8 mouse cellular contexts compared by ENCODE assay signal in genomic region chr10:45334925-45335324, GRCm38 (mm10). TPM values are rescaled to one million over a fixed set of nuclear protein-coding genes. Genes with fewer than 3 reads are reported as not detected.
DNase-seq lines count a peak whose midpoint lies in the region; ATAC-seq and TF ChIP-seq lines count a peak whose summit lies in the region.

No protein-coding gene starts in this region.

- TF ChIP-seq CTCF in heart, postnatal 0 days (IDR thresholded peaks at IDR 0.05; ENCODE audit: low read depth), result no peak

- H3ac ChIP-seq in myocyte (ENCODE audit: control insufficient read depth, insufficient read length), result no peak overlapping the region

- peak overlapping the region; percentile 83 for H3K4me3 ChIP-seq in heart, postnatal 0 days (ENCODE audit: low read depth, low read length)
- H3K4me3 ChIP-seq in embryonic facial prominence, embryonic 13.5 days, result peak overlapping the region; percentile 71
- no peak overlapping the region for H3K4me3 ChIP-seq in intestine, embryonic 15.5 days (replicated peaks)
- H3K4me3 ChIP-seq in myocyte, result peak overlapping the region; percentile 37

- peaks cover 11% of the 10 kb centered on the region; the same call in 1 of the 2 replicates for H3K27me3 ChIP-seq in heart, postnatal 0 days (ENCODE audit: control insufficient read depth, insufficient read depth, low read length)
- H3K27me3 ChIP-seq in embryonic facial prominence, embryonic 13.5 days, result peaks cover 44% of the 10 kb centered on the region
- peaks cover 18% of the 10 kb centered on the region for H3K27me3 ChIP-seq in intestine, embryonic 15.5 days (replicated peaks)
- no peaks in the 10 kb centered on the region for H3K27me3 ChIP-seq in myocyte (ENCODE audit: control insufficient read depth, insufficient read depth, insufficient read length)

- 21% methylated on average over 7 of the region's 7 CpGs for WGBS in heart, postnatal 0 days
- 20% methylated on average over 7 of the region's 7 CpGs for WGBS in embryonic facial prominence, embryonic 13.5 days
- WGBS in intestine, embryonic 15.5 days, result 28% methylated on average over 7 of the region's 7 CpGs

- H3K9ac ChIP-seq in heart, postnatal 0 days (replicated peaks; ENCODE audit: low read depth, low read length), result peak overlapping the region; percentile 95
- no peak overlapping the region for H3K9ac ChIP-seq in embryonic facial prominence, embryonic 13.5 days
- no peak overlapping the region for H3K9ac ChIP-seq in intestine, embryonic 15.5 days

- H3K9me3 ChIP-seq in heart, postnatal 0 days (replicated peaks; ENCODE audit: control insufficient read depth, low read length), result no peaks in the 10 kb centered on the region
- H3K9me3 ChIP-seq in embryonic facial prominence, embryonic 13.5 days, result no peaks in the 10 kb centered on the region
- no peaks in the 10 kb centered on the region; the same call in 1 of the 2 replicates for H3K9me3 ChIP-seq in intestine, embryonic 15.5 days

- no peaks in the 10 kb centered on the region for H3K4me1 ChIP-seq in heart, postnatal 0 days (ENCODE audit: control insufficient read depth, insufficient read depth)
- H3K4me1 ChIP-seq in embryonic facial prominence, embryonic 13.5 days, result no peaks in the 10 kb centered on the region
- 0 out of 2 replicates have a peak, but pooled peaks cover 2% of the 10 kb centered on the region for H3K4me1 ChIP-seq in intestine, embryonic 15.5 days (replicated peaks)

- no peak for TF ChIP-seq EP300 in heart, postnatal 0 days (IDR thresholded peaks at IDR 0.05; ENCODE audit: low read depth)

- no peak for ATAC-seq in heart, postnatal 0 days (ENCODE audit: insufficient read depth, low read depth)
- no peak for ATAC-seq in embryonic facial prominence, embryonic 13.5 days (ENCODE audit: insufficient number of reproducible peaks, insufficient read depth, low FRiP score, low TSS enrichment, low read depth)
- 0 out of 2 replicates have a peak, but pooled peaks have one; percentile 15 for ATAC-seq in intestine, embryonic 15.5 days
- no peak for ATAC-seq in megakaryocyte progenitor cell, adult 5-6 weeks (replicated peaks; ENCODE audit: poor library complexity)
- no peak for ATAC-seq in monocyte, adult 5-6 weeks (replicated peaks; ENCODE audit: insufficient number of reproducible peaks, low FRiP score, low TSS enrichment, poor library complexity, severe bottlenecking)

- peak overlapping the region; percentile 97 for H3K27ac ChIP-seq in heart, postnatal 0 days (ENCODE audit: low read depth)
- no peak overlapping the region for H3K27ac ChIP-seq in embryonic facial prominence, embryonic 13.5 days
- no peak overlapping the region for H3K27ac ChIP-seq in intestine, embryonic 15.5 days

- H3K36me3 ChIP-seq in heart, postnatal 0 days (replicated peaks; ENCODE audit: control insufficient read depth, insufficient read depth, low read length), result no peaks in the 10 kb centered on the region
- no peaks in the 10 kb centered on the region for H3K36me3 ChIP-seq in embryonic facial prominence, embryonic 13.5 days
- no peaks in the 10 kb centered on the region for H3K36me3 ChIP-seq in intestine, embryonic 15.5 days
- peaks cover 8% of the 10 kb centered on the region for H3K36me3 ChIP-seq in myocyte (ENCODE audit: control insufficient read depth, insufficient read depth)

- no peak for TF ChIP-seq POLR2A in myocyte (IDR thresholded peaks at IDR 0.05; ENCODE audit: insufficient read length, low read depth)

- H3K4me2 ChIP-seq in heart, postnatal 0 days (ENCODE audit: low read depth, low read length), result peak overlapping the region; percentile 75
- H3K4me2 ChIP-seq in embryonic facial prominence, embryonic 13.5 days, result peak overlapping the region; percentile 92
- peak overlapping the region; percentile 91 for H3K4me2 ChIP-seq in intestine, embryonic 15.5 days (replicated peaks)
- H3K4me2 ChIP-seq in myocyte (ENCODE audit: low read depth), result peak overlapping the region; percentile 75

- H3K79me2 ChIP-seq in myocyte (ENCODE audit: control insufficient read depth, insufficient read depth), result peaks cover 34% of the 10 kb centered on the region

- no peak for DNase-seq in heart, postnatal 0 days (ENCODE audit: low spot score)
- DNase-seq in heart, adult 8-10 months (ENCODE audit: low spot score), result no peak
- no peak for DNase-seq in frontal cortex, postnatal 14 days (ENCODE audit: low spot score in 2 of 2)

TF ChIP-seq in myocyte, 11 proteins besides CTCF, POLR2A, EP300 and RAD21:
- no peak for TF ChIP-seq MAX (IDR thresholded peaks at IDR 0.05; ENCODE audit: low read depth)
- TF ChIP-seq TCF3 (IDR thresholded peaks at IDR 0.05; ENCODE audit: insufficient read length, low read depth), result no peak
- no peak for TF ChIP-seq E2F4 (IDR thresholded peaks at IDR 0.05; ENCODE audit: insufficient read depth)
- TF ChIP-seq POLR2AphosphoS2 (IDR thresholded peaks at IDR 0.05; ENCODE audit: insufficient read length, low read depth), result no peak
- no peak for TF ChIP-seq MYOD1 (IDR thresholded peaks at IDR 0.05; ENCODE audit: control insufficient read depth in 1 of 3, insufficient read length in 2 of 3, low read depth in 2 of 3)
- TF ChIP-seq USF1 (IDR thresholded peaks at IDR 0.05; ENCODE audit: low read depth), result no peak
- TF ChIP-seq CEBPB (IDR thresholded peaks at IDR 0.05; ENCODE audit: insufficient read depth, poor library complexity, severe bottlenecking), result no peak
- no peak for TF ChIP-seq TCF12 (IDR thresholded peaks at IDR 0.05; ENCODE audit: insufficient read depth, poor library complexity, severe bottlenecking)
- TF ChIP-seq SRF (IDR thresholded peaks at IDR 0.05; ENCODE audit: control insufficient read depth, insufficient read length, low read depth), result no peak
- TF ChIP-seq REST (IDR thresholded peaks at IDR 0.05; ENCODE audit: insufficient read depth, insufficient read length), result no peak
- no peak for TF ChIP-seq MYOG (IDR thresholded peaks at IDR 0.05; ENCODE audit: control insufficient read depth in 1 of 3, insufficient read depth in 1 of 3, insufficient read length in 2 of 3, low read depth in 2 of 3)

RNA-seq across cellular contexts. Expression of gene Bves, which starts 0.6 kb away (rescaled TPM):
- total RNA-seq in heart, postnatal 0 days (2014; rRNA removed; ENCODE audit: low replicate concordance), result 113 and 121 TPM in 2 replicates
- polyA plus RNA-seq in heart, postnatal 0 days (2015; fragmentation: Nextera tagmentation; extraction: Ambion mirVana), result 85.0 and 90.0 TPM in 2 replicates
- 10 to 100 TPM; 29.5 to 34.0 (median 31.9) TPM for total RNA-seq in heart, adult 8-10 months (2022)
- 1.8 and 2.5 TPM in 2 replicates for polyA plus RNA-seq in embryonic facial prominence, embryonic 13.5 days (2015; fragmentation: Nextera tagmentation; extraction: Ambion mirVana)
- 4.1 and 4.8 TPM in 2 replicates for polyA plus RNA-seq in intestine, embryonic 15.5 days (2015; fragmentation: Nextera tagmentation; extraction: Ambion mirVana)
- polyA plus RNA-seq in myocyte (2012; fragmentation: generic; extraction: Trizol), result 35.3 TPM
- total RNA-seq in megakaryocyte progenitor cell, adult 5-6 weeks (2015), result not detected in 2 replicates
- total RNA-seq in megakaryocyte progenitor cell, adult 5-6 weeks (2017), result not detected in 2 replicates
- not detected in 3 replicates for total RNA-seq in monocyte, adult 5-6 weeks (2017)

Comparison
In these comparisons a context has a peak if more than half of its experiments do, and no peak if none do; other contexts are left out.
1. RNA of gene Bves, which starts 0.6 kb away (total RNA-seq): 113 to 121 TPM in heart, postnatal 0 days and 29.5 to 34.0 TPM in heart, adult 8-10 months; not detected in megakaryocyte progenitor cell, adult 5-6 weeks and not detected in monocyte, adult 5-6 weeks; every median in the first group is over 10 times any median in the second.
2. Peak in every context shown above with its lines, with median percentiles within 50 percentile points of each other: H3K4me2 ChIP-seq.